Mouse (Mus musculus) macrophage (primary cell): ENCODE measurements around the gene Gaa. TPM values are rescaled to one million over a fixed set of nuclear protein-coding genes. Genes with fewer than 3 reads are reported as not detected.
A peak's percentile ranks its signal among the peaks of the same experiment; 100 is the strongest.
"Not testable (repeated sequence)": the region's sequence is repeated elsewhere in the genome, so short reads cannot be mapped to it uniquely, and the experiment has no call there.

ENCODE experiments used
- H3K27ac ChIP-seq: fragments of 350-480 bp; formaldehyde crosslinking; 2 replicates; pipeline ENCODE4 v1.9.0; 2021
- H3K36me3 ChIP-seq: fragments of 350-480 bp; formaldehyde crosslinking; 2 replicates; pipeline ENCODE4 v1.9.0; 2021; ENCODE audit errors: inconsistent target
- H3K4me3 ChIP-seq: fragments of 350-480 bp; formaldehyde crosslinking; 2 replicates; pipeline ENCODE4 v1.9.0; 2021; ENCODE audit errors: inconsistent target
- H3K79me2 ChIP-seq: fragments of 350-480 bp; formaldehyde crosslinking; 2 replicates; pipeline ENCODE4 v1.9.0; 2021; ENCODE audit errors: inconsistent target
- WGBS: methylation state at CpG from one replicate; pipeline ENCODE4 v1.1.7; 2026; ENCODE audit warnings: inconsistent platforms; ENCODE audit not compliant: missing documents; 5-methylcytosine and 5-hydroxymethylcytosine counted together
- polyA plus RNA-seq: library from polyadenylated mRNA; stranded (reverse); fragments of 250-400 nt; gene quantifications from 3 replicates; pipeline ENCODE4 v1.2.4, GENCODE M21; 2018; ENCODE audit warnings: inconsistent platforms

Gaa gene
- polyA plus RNA-seq, 1 experiment from 2014 or later: 92.6 TPM

GRCm38 (mm10) chr11:119268557-119269195, 989 bp downstream of the Gaa start:
- no peaks in the 10 kb centered on the region for H3K79me2 ChIP-seq
- peaks cover 17% of the 10 kb centered on the region; the same call in 1 of the 2 replicates for H3K36me3 ChIP-seq
- H3K4me3 ChIP-seq: peak overlapping the region; percentile 54
- H3K27ac ChIP-seq: peak overlapping the region; percentile 60
- WGBS: 79% methylated on average over 16 of the region's 16 CpGs

- H3K4me3 ChIP-seq, H3K79me2 ChIP-seq, H3K27ac ChIP-seq: not testable (repeated sequence)
- WGBS: 87% methylated on average over 3 of the region's 3 CpGs
- H3K36me3 ChIP-seq: peaks cover 47% of the 10 kb centered on the region
Observed at GRCm38 (mm10) chr11:119272492-119272891, 4.8 kb downstream of the Gaa start.

DNA sequence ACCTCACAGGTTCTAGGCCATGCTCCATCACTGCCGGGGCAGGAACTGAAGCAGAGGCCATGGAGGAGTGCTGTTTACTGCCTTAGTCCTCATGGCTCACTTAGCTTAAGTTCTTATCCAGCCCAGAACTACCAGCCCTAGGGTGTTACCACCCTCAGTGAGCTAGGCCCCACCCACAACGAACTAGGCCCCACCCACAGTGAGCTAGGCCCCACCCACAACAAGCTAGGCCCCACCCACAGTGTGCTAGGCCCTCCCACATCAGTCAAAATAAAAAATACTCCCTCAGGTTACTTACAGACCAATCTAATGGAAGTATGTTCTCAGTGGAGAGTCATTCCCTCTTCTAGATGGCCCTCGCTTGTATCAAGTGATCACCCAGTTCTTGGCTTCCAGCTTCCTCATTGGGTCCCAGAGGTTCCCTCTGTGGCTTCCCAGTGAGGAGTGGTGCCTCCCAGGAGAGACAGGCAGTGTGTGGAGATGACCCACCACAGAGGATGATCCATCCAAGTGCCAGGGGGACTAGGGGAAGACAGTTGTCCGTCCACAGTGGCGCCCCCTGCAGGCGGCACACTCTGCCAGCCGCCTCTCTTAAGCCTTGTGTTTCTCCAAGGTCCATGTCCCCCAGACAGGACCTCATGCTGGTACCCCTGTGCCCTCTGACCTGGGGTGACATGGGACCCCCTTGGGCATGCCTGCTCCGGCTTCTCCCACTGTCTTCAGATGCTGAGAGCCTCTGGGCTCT, 5.7 kb downstream of the Gaa start:
- peaks cover 55% of the 10 kb centered on the region for H3K36me3 ChIP-seq
- WGBS: 95% methylated on average over 8 of the region's 8 CpGs
- H3K4me3 ChIP-seq: no peak overlapping the region
- H3K27ac ChIP-seq: no peak overlapping the region
- H3K79me2 ChIP-seq: no peaks in the 10 kb centered on the region

DNA sequence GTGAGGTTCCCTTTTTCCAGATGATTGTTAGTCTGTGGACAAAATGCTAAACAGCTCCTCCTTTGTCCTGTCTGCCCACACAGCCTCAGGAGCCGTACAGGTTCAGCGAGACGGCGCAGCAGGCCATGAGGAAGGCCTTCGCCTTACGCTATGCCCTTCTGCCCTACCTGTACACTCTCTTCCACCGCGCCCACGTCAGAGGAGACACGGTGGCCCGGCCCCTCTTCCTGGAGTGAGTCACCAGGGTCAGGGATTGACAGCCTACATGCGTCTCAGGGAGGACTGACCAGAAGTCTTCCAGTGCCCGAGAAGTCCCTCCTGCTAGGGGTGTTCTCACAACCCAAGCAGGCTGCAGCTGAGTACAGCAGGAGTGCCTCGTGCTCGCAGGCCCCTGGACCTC, 13.3 kb downstream of the Gaa start:
- no peak overlapping the region for H3K27ac ChIP-seq
- WGBS: 94% methylated on average over 15 of the region's 15 CpGs
- no peak overlapping the region for H3K4me3 ChIP-seq
- H3K79me2 ChIP-seq: no peaks in the 10 kb centered on the region
- peaks cover 84% of the 10 kb centered on the region for H3K36me3 ChIP-seq

DNA sequence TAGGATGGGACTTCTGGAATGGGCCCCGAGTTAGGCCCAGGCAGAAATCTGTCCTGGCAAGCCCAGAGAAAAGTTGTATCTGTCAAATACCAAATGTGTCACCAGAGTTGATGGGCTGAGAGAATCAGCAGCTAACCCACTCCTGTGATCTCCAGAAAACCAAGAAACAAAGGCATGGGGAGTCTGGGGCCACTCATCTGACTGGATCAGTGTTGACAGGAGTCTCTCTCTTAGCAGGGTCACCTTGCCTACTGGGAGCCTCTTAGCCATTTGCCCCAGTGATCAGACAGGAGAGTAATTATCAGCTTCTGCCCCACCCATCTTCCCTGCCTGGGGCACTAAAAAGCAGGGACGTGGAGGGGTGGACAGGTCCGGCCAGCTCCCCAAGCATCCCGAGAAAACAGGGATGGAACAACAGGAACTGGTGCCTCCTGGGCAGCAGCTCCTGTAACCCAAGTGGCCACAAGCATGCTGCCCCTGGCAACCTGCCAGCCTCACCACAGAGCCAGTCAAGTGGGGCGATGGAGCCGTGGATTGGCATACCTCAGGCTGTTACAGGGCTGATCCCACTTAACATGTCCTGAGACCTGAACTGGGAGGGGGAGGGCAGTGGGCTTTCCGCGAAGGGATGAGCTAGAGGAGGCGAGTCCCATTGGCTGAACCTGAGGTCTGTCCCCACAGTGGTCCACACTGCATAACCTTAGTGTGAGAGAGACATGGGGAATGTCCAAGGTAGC, 18.3 kb downstream of the Gaa start:
- Histone ChIP-seq H3K27ac (no peak overlapping the region), H3K79me2 (no peaks in the 10 kb centered on the region), H3K4me3 (no peak overlapping the region), H3K36me3 (peaks cover 77% of the 10 kb centered on the region)
- WGBS: 67% methylated on average over 9 of the region's 9 CpGs

DNA sequence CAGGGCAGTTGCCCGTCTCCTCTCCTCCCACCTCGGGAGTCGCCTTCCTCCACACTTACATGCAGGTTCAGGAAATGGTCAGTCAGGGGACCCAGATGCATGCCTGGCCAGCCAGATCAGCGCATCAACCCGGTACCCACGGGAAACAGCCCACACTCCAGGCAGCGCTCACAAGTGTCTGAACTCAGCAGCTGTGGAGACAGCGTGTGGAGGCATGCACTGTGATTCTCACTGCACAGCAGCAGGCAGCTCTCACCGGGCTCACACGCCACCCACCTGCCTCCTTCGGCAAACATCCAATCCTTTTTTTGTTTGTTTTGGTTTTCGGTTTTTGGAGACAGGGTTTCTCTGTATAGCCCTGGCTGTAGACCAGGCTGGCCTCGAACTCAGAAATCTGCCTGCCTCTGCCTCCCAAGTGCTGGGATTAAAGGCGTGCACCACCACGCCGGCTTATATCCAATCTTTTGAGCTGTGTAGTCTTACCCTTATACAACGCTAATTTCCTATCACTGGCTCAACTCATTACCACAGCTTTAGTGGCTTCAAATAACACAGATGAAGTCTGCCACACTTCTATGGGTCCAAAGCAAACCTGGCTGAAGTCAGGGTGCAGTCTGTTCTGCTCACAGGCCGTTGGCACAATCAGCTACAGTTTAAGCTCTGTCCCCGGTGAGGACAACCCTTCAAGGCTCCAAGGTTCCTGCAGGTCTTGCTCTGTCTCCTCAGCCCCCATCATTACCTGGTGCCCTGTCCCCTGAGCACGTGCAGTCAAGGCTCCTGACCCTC, 19.7 kb downstream of the Gaa start:
- 91% methylated on average over 20 of the region's 20 CpGs for WGBS
- Histone ChIP-seq H3K79me2 (no peaks in the 10 kb centered on the region), H3K27ac (no peak overlapping the region), H3K4me3 (no peak overlapping the region), H3K36me3 (peaks cover 79% of the 10 kb centered on the region)

- H3K27ac ChIP-seq, H3K4me3 ChIP-seq: not testable (repeated sequence)
- Histone ChIP-seq H3K79me2 (peaks cover 29% of the 10 kb centered on the region), H3K36me3 (peaks cover 89% of the 10 kb centered on the region)
- 98% methylated on average over 8 of the region's 8 CpGs for WGBS
Observed at GRCm38 (mm10) chr11:119292861-119293260, 25.2 kb downstream of the Gaa start.

- WGBS: 27% methylated on average over 6 of the region's 6 CpGs
- Histone ChIP-seq H3K36me3 (peaks cover 45% of the 10 kb centered on the region), H3K79me2 (peaks cover 46% of the 10 kb centered on the region), H3K4me3 (no peak overlapping the region; the same call in 1 of the 2 replicates), H3K27ac (no peak overlapping the region)
Observed at GRCm38 (mm10) chr11:119297996-119298395, 30.3 kb downstream of the Gaa start.

- Histone ChIP-seq H3K36me3 (peaks cover 36% of the 10 kb centered on the region), H3K27ac (peak overlapping the region; percentile 42), H3K79me2 (peaks cover 46% of the 10 kb centered on the region), H3K4me3 (peak overlapping the region; percentile 90)
- WGBS: 9% methylated on average over 5 of the region's 7 CpGs
Observed at GRCm38 (mm10) chr11:119298917-119299316, 31.2 kb downstream of the Gaa start.

DNA sequence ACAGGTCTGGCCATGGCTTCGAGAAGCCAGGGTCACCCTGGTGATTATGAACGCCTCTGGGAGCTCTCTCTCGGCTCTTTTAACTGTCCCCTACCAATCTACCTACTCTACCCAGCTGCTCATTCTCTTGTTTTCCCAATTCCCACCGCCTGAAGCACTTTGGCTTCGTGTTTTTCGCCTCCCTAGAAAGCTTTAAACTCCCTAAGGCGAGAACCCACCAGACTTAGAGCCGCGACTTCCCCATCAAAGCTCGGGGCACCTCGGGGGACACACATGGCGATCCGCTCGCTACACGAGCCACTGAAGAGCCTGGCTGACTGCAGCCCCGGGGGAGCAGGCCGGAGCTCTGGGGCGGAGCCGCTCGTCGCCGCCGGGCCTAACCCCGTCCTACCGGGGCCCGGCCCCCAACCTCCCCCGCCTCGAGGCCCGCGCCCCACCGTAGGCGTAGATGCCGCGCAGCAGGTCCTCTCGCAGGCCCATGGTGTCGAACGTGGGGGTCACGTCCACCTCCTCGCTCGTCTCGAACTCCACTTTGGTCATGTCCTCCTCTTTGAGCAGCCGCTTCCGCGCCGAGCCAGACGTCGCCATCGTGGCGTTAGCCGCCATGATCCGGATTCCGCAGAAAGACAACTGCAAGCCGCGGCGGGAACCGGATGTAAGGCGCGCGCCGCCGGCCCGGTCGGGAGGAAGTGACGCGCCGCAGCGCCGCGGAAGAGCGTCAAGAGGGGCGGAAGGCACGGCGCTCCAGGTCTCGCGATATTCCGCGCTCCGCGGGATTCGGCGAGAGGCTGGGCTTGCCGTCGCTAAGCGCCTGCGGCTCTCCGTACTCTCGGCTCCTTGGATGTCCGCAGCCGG, 31.9 kb downstream of the Gaa start, which contains the start of gene Eif4a3:
Gene Eif4a3, minus strand, starts transcription at position 699 of the 855 bp plus-strand sequence.
- Histone ChIP-seq H3K79me2 (peaks cover 46% of the 10 kb centered on the region), H3K4me3 (peak within 1 kb of the TSS; percentile 90), H3K36me3 (peaks cover 29% of the 10 kb centered on the region), H3K27ac (peak within 1 kb of the TSS; percentile 42)
- under 1% methylated on average over 83 of the region's 89 CpGs for WGBS

DNA sequence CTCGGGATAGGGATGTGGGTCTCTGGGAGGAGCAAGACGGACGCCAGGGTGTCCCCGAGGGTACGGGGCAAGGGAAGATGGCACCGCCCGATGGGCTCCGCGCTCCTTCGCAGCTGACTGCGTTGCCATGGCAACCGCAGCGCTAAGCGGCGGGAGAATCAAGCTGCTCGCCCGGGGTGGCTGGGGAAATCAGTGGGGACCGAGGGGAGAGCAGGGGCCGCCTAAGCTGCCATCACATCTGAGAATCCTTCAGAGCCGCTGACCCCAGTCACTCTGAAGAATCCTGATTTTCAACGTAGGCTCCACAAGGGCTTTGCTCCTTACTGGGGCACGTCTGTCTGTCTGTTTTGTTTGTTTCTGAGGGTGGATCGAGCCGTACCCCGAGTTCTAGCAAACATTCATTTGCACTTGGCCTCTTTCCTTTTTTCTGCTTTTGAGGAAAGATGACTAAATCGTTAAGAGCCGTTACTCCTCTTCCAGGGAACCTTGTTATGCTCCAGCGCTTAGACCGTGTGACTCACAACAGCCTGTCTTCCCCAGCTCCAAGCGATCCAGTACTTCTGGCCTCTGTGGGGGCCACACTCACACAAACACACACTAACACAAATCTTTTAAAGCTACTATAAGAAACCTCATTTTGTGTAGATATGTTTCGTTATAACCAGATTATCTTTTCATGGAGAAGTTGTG, 32.7 kb downstream of the Gaa start:
- Histone ChIP-seq H3K27ac (no peak overlapping the region), H3K4me3 (peak overlapping the region; percentile 90), H3K79me2 (peaks cover 42% of the 10 kb centered on the region), H3K36me3 (peaks cover 21% of the 10 kb centered on the region)
- 2% methylated on average over 28 of the region's 31 CpGs for WGBS

DNA sequence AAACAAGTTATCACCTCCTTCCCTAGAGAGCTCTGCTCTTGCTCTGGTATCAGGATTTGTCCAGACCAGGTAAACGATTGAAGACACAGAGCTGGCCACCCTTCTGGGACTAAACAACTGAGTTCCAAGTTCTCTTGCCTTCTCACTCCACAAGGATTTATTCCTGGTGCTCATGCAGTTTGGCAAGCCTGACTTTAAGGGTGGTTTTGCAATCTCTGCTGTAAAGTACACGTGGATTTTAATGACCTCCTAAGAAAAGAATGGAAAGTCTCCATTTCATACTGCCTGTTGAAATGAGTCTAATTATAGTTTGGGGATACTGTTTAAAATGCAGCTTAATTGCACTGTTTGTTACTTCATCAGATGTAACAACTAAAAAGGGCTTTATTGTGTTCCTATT, 33.3 kb downstream of the Gaa start:
- Histone ChIP-seq H3K36me3 (peaks cover 15% of the 10 kb centered on the region), H3K4me3 (no peak overlapping the region), H3K27ac (no peak overlapping the region), H3K79me2 (peaks cover 36% of the 10 kb centered on the region)
- 7% methylated on average over 2 of the region's 2 CpGs for WGBS
